In genomic region chr10:118596206-118596605, GRCm38 (mm10) we compare ENCODE assay signal across 19 mouse cellular contexts.
DNase-seq lines count a peak whose midpoint lies in the region; ATAC-seq and TF ChIP-seq lines count a peak whose summit lies in the region.
"Had no signal": no experiment of that assay in that cellular context is flagged by ENCODE, and none has a peak within 500 bp of the region (broad histone marks: within the 10 kb centered on the region; RNA-seq: fewer than 3 reads in every experiment).

No protein-coding gene starts in this region.

- TF ChIP-seq EP300 in heart, adult 2 months (IDR thresholded peaks at IDR 0.05; ENCODE audit: insufficient read depth, low read depth, low read length) = no peak

- H3K79me2 ChIP-seq in heart, adult 2 months (replicated peaks; ENCODE audit: control insufficient read depth, insufficient read depth, low read length) = no peaks in the 10 kb centered on the region

- TF ChIP-seq CTCF in heart, adult 2 months (IDR thresholded peaks at IDR 0.05) = no peak

- no peak overlapping the region for H3K9ac ChIP-seq in heart, adult 2 months (ENCODE audit: low read depth, low read length)
- H3K9ac ChIP-seq: embryonic facial prominence, embryonic 13.5 days; limb, embryonic 15.5 days; lung, embryonic 15.5 days; midbrain, embryonic 12.5 days had no signal

- no peak for ATAC-seq in cerebellum, adult (ENCODE audit: insufficient number of reproducible peaks, low FRiP score, low TSS enrichment)
- ATAC-seq: Patski had no signal

- H3K4me1 ChIP-seq in heart, adult 2 months (ENCODE audit: control insufficient read depth, insufficient read depth, low read length) = peaks cover 3% of the 10 kb centered on the region; the same call in 1 of the 2 replicates
- H3K4me1 ChIP-seq: hindbrain, embryonic 10.5 days; limb, embryonic 15.5 days; midbrain, embryonic 12.5 days had no signal

- no peaks in the 10 kb centered on the region for H3K27me3 ChIP-seq in heart, adult 2 months (ENCODE audit: control insufficient read depth, insufficient read depth, low read length)
- H3K27me3 ChIP-seq: embryonic facial prominence, embryonic 13.5 days; limb, embryonic 15.5 days; lung, embryonic 15.5 days; midbrain, embryonic 12.5 days; Patski had no signal

- intact Hi-C loops in heart, adult 2 months (cut with DNase I) = loop anchor here (10.0 kb wide), 1 partner anchor 369 kb away; no protein-coding TSS in a partner anchor
- intact Hi-C loops in heart, postnatal 10 days (cut with DNase I) = loop anchor here (10.0 kb wide), 2 partner anchors 119 to 169 kb away; no protein-coding TSS in a partner anchor
- intact Hi-C loops in left cerebral cortex, postnatal 10 days (cut with DNase I) = no loop called here

- peak; percentile 34 for DNase-seq in cerebellum, postnatal 10 days
- DNase-seq in lung, postnatal 36 days = peak; percentile 6
- DNase-seq in lung, postnatal 4 days = no peak
- peak; percentile 23 to 32 for DNase-seq in heart, adult 2 months
- DNase-seq in heart, postnatal 10 days = peak; percentile 49 to 61
- no peak for DNase-seq in left cerebral cortex, postnatal 10 days (ENCODE audit: extremely low spot score in 1 of 2, low spot score in 2 of 2)
- DNase-seq in frontal cortex, postnatal 36 days (ENCODE audit: low spot score in 2 of 2) = no peak
- DNase-seq: adrenal gland, postnatal 25 days; gastrocnemius, adult 2 months; kidney, adult 18-20 months; right cerebral cortex, postnatal 4 days; thymus, postnatal 36 days had no signal

- 27% methylated on average over 8 of the region's 8 CpGs for WGBS in heart, adult 2 months

- H3K36me3 ChIP-seq in heart, adult 2 months (ENCODE audit: control insufficient read depth, insufficient read depth, low read length) = no peaks in the 10 kb centered on the region
- H3K36me3 ChIP-seq: embryonic facial prominence, embryonic 13.5 days; hindbrain, embryonic 10.5 days; limb, embryonic 15.5 days; lung, embryonic 15.5 days; midbrain, embryonic 12.5 days had no signal

- no peak for TF ChIP-seq POLR2A in heart, adult 2 months (IDR thresholded peaks at IDR 0.05; ENCODE audit: insufficient read depth, low read depth, low read length)

- H3K27ac ChIP-seq in heart, adult 2 months = no peak overlapping the region
- H3K27ac ChIP-seq: embryonic facial prominence, embryonic 13.5 days; gastrocnemius, adult 2 months; hindbrain, embryonic 10.5 days; limb, embryonic 15.5 days; lung, embryonic 15.5 days; midbrain, embryonic 12.5 days had no signal

- no peak overlapping the region for H3K4me3 ChIP-seq in heart, adult 2 months
- H3K4me3 ChIP-seq: embryonic facial prominence, embryonic 13.5 days; gastrocnemius, adult 2 months; hindbrain, embryonic 10.5 days; limb, embryonic 15.5 days; lung, embryonic 15.5 days; midbrain, embryonic 12.5 days had no signal

Comparison
In these comparisons a context has a peak if more than half of its experiments do, and no peak if none do; other contexts are left out.
1. DNase-seq: peak in cerebellum, postnatal 10 days (2 of 2), lung, postnatal 36 days (single experiment), heart, adult 2 months (2 of 2) and heart, postnatal 10 days (2 of 2); none in lung, postnatal 4 days (0 of 2), left cerebral cortex, postnatal 10 days (0 of 2) and frontal cortex, postnatal 36 days (0 of 2).